15 mouse cellular contexts compared by ENCODE assay signal in genomic region chr1:142605224-142605623, GRCm38 (mm10).
"Had no signal": no experiment of that assay in that cellular context is flagged by ENCODE, and none has a peak within 500 bp of the region (broad histone marks: within the 10 kb centered on the region; RNA-seq: fewer than 3 reads in every experiment).

No protein-coding gene starts in this region.

- H3K27me3 ChIP-seq: limb, embryonic 15.5 days; liver, embryonic 12.5 days had no signal

- H3K9ac ChIP-seq: limb, embryonic 15.5 days; liver, embryonic 12.5 days; lung, embryonic 14.5 days had no signal

- H3K4me3 ChIP-seq: limb, embryonic 15.5 days; liver, embryonic 12.5 days; midbrain, embryonic 10.5 days; myocyte had no signal

- H3K9me3 ChIP-seq: limb, embryonic 15.5 days; liver, embryonic 12.5 days; midbrain, embryonic 10.5 days had no signal

- H3K4me1 ChIP-seq: limb, embryonic 15.5 days; liver, embryonic 12.5 days; midbrain, embryonic 10.5 days had no signal

- DNase-seq: kidney, adult 2 months; kidney, postnatal 25 days; layer of hippocampus, postnatal 36 days; lung, embryonic 14.5 days; lung, postnatal 10 days; lung, postnatal 4 days; midbrain, embryonic 14.5 days; right cerebral cortex, postnatal 4 days; spleen, adult 18-20 months; thymus, adult 18-20 months; thymus, postnatal 25 days had no signal

- H3K4me2 ChIP-seq: limb, embryonic 15.5 days; liver, embryonic 12.5 days; lung, embryonic 14.5 days had no signal

- H3K27ac ChIP-seq: limb, embryonic 15.5 days; liver, embryonic 12.5 days; midbrain, embryonic 10.5 days had no signal

- ATAC-seq: liver, embryonic 12.5 days had no signal

- H3K36me3 ChIP-seq: limb, embryonic 15.5 days; liver, embryonic 12.5 days; midbrain, embryonic 10.5 days had no signal
